Mouse (Mus musculus): ENCODE measurements around the gene Azin2.
A peak's percentile ranks its signal among the peaks of the same experiment; 100 is the strongest.

The Azin2 gene

DNA sequence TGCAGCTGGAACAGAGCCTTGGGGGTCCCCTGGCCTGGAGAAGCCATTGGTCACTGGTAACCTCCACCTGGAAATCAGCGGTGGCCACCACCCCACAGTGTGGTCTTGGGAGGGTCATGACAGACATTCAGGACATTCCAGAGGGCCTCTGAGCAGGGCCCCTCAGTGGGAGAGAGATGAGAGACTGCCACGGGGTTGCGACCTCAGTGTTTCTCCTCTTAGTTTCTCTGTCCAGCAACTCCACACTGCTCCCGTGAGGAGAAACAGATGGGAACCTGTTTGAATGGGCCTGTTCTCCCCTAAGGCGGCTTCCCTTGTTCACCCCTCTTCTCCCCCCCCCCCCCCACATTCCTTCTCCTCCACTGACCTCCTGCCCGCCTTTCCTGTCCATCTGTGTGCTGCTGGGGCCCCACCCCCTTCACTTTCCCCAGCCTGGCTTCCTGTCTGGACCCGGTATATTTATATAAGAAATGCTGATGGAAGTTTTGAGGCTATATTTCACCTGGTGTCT, 64.3 kb downstream of the Azin2 start:
- no peak for DNase-seq (ENCODE audit: low spot score in 2 of 2)

DNA sequence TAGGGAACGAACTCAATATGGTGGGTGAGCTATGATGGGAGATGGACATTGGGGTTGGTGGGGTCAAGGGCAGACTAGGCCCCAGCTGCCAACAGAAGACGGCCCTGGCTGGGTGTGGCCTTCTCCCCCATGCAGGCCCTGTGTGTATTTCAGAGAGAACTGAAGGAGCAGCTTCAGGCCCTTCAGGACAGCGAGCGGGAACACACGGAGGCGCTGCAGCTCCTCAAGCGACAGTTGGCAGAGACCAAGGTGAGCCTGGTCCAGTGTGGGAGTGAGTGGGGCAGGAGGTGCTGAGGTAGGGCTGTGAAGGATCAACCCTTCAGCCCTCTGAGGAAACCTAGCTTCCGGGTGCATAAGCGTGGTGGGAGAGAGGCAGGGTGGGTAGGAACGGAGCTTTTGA, 65.6 kb downstream of the Azin2 start:
- DNase-seq (ENCODE audit: low spot score in 2 of 2) = no peak

DNA sequence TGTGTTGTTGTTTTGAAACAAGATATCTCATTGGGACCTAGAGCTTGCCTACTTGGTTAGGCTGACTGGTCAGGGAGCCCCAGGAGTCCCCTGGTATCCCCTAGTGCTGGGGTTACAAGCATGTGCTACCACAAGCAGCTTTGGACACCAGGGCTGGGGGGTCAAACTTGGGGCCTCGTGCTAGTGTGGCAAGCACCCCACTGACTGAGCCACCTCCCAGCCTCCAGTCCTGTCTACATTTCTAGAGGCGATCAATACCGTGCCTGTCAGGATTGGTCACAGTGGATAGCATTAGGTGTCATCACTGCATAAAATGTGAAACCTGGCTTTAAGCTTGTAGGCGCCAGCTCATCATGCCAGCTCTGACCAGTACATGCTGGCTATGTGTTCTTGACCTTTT, 66.4 kb downstream of the Azin2 start:
- DNase-seq (ENCODE audit: low spot score in 2 of 2) = no peak

DNA sequence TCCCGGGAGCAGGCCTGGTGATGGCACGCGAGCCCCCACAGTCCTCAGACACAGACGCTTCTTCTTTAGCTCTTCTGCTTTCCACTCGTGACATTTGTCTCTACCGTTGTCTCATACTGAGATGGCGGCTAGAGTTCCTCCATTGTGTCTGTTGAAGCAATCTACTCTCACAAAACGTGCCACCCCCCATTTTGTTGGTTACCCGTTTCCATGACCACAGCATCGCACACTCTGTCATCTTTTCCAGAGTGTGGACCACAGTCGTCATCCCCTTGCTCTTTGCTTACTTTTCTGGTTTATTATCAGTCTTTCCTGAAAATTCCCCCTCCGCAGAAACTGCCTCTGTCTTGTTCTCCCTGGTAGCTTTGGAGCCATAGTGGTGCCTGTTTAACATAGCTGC, 68.1 kb downstream of the Azin2 start:
- DNase-seq (ENCODE audit: low spot score in 2 of 2) = no peak

DNA sequence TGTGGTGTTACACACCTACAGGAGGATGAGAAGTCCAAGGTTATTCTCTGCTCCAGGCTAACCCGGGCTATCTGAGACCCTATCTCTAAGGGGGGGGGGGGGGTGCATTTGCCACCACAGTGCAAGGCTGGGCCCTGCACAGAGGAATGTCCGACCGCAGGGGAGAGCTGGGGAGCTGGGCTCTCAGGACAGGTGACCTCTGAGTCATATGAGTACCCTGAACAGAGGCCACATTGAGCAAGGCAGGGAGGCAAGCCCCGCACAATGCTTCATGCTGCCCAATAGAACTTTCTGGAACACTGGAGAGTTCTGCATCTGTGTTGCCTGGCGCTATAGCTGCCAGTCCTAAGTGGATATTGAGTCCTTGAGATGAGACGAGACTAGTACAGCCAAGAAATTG, 70.1 kb downstream of the Azin2 start:
- no peak for DNase-seq (ENCODE audit: low spot score in 2 of 2)

DNA sequence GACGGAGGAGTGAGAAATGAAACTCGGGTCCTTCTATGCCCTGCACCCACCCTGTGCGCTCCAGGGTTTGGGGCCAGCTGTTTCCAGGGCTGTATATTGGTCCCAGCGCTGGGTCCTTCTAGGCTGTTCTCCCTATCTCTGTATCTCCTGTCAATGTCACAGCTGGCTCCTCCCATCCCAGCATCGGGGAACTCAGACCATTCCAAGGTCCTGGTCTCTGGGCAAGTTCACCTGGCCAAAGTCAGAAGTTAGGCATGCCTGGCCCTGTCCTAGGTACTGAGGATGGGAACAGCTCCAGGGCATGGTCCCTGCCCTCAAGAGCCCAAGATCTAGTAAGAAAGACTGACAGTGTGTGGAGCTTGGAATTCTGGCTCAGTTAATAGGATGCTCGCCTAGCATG, 70.5 kb downstream of the Azin2 start:
- DNase-seq (ENCODE audit: low spot score in 2 of 2) = no peak

DNA sequence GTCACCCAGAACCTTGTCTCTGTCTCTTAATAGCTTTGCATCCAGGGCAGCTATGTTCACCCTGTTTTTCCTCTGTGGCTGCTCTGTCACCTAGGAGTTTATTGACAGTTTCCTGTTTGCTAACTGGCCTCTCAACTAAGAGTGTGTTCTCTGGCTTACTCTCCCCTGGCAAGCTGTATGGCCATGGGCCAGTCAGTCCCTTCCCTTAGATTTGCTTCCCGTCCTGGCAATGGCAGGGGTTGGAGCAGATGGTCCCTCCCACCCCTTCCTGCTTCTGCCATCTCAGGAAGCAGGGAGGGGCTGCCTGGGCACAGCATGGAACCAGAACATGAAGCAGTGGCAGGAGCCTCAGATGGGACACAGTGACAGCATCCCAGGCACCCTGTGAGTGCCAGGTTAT, 71.1 kb downstream of the Azin2 start:
- peak in 1 of 2 experiments; percentile 32 for DNase-seq (ENCODE audit: low spot score in 2 of 2)

DNA sequence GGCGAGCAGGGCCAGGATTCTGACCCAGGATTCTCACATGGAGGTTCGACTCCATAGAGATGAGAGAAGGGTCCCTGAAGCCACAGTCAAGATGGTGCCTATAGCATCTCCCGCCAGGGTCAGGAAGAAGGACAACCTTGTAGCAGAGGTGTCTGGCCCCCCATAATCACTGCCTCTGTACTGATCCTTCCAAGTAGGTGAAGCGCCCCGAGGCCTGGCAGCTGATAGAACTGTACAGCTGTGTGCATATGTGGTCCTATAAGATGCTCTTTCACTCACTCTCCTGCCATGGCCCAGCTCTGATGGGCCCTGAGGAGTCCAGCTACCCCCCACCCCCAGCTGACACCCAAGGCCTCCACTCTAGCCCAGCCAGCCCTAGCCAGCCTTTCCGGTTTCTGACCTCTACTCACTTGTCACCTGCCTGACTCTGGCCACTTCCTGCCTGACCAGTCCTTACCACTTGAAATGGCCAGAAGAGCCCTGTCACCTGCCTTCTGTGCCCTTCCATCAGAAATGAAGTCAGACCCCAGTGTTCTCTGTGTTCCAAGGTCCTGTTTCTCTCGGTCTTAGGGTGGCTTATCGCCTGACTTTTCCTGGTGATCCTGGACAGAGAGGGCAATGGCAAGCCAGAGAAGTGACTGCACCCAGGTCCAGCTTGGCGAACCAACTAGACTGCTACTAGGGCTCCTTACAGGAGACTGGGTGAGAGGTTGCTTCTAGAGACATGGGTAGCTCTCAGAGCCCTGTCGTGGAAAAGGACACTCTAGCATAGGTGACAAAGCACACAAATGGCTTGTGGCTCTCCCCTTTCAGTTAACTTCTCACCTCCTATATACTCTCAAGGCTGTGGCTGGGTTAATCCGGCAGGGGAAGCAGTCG, 72.3 kb downstream of the Azin2 start:
- peak in 1 of 2 experiments; percentile 46 for DNase-seq (ENCODE audit: low spot score in 2 of 2)

DNA sequence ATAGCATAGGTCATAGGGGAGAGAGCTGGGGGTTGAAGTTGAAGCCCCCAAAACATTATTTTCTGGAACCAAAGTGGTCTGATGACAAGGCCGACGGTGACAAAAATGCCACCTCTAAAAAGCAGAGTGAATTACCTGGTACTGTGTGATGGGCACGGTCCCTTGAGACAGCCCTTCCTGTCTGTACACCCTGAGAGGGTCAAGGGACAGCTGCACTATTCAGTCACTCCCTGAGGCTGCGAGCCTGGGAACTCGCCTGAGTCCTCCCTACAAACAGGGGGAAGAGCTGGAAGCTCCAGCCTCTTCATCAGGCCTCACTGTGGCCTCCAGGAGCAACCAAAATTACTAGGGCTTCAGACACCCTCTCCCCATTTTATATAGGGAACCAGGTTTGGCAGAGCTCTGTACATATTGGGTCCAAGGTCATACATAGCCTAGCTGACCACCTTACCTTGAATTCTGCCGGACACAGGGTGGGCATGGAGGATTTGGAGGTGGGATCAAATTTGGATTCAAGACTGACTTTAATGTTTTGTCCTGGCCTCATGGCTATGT, 73.7 kb downstream of the Azin2 start:
- DNase-seq (ENCODE audit: low spot score in 2 of 2) = no peak

DNA sequence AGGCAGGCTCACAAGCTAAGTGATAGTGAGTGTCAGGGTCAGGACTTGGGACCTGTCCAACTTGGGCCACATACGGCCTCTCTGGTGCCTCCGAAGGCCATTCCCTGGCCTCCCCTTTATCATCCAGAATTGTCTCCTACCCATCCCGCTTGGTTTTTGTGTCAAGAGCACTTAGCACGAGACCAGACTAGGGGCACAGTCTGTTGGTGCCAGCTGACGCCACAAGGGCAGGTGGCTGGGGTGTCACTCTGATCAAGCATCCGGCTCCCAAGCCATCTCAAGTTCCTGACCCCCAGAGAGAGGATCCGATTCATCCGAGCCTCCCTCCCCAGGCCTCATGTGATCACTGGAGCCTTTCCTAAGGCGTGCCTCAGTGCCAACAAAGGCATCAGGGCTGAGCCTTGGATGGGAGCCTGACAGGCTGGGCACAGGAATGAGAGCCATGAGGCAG, 74.6 kb downstream of the Azin2 start:
- no peak for DNase-seq (ENCODE audit: low spot score in 2 of 2)

DNA sequence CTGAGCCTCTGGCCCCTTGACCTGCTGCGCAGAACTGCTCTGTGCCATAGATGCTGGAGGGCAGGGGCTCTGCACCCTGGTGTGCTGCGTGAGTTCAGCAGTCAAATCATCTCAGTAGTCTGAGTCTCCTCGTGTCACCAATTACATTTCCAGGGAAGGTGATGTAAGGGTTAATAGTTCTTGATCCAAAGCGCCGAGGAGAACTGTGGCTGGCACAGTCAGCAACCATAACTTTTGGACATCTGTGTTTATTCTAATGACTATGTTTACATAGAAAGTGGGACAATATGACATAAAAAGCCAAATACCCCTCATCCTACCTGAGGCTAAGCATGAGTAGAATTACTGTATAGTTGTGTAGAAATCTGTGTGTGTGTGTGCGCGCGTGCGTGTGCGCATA, 75.2 kb downstream of the Azin2 start:
- DNase-seq (ENCODE audit: low spot score in 2 of 2) = no peak

DNA sequence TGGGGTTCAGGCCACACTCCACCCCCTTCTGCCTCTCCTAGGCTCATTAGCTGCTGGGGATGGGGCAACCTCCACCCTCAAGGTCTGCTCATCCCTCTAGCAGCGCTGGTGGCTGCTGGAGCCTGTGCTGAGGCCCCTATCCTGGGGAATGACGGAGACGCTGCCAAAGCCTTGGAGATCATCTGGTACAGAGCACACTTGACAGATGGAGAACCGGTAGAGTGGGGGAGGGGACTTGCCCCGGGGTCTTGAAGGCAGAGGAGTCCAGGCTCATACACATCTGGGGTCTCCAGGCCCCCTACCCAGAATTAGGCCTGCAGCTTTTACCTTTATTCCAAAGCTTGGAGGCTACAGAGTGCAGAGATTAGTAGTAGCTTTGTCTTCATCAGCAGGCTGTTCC, 75.7 kb downstream of the Azin2 start:
- DNase-seq (ENCODE audit: low spot score in 2 of 2) = no peak

DNA sequence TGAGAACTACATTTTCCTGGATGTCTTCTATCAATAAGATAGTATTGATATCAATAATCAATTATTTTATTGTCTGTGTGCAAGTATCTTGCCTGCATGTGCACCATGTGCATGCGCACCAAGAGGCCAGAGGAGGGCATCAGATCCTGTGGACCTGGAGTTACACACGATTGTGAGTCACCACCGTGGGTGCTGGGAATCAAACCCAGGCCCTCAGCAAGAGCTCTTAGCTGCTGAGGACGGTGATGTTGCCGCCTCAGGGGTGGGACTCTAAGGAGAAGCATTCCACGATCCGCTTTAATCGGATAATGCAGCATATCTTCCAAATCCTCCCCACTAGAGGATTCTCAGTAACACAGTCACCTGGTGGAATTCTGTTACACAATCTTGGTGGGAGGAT, 76.7 kb downstream of the Azin2 start:
- DNase-seq (ENCODE audit: low spot score in 2 of 2) = no peak

DNA sequence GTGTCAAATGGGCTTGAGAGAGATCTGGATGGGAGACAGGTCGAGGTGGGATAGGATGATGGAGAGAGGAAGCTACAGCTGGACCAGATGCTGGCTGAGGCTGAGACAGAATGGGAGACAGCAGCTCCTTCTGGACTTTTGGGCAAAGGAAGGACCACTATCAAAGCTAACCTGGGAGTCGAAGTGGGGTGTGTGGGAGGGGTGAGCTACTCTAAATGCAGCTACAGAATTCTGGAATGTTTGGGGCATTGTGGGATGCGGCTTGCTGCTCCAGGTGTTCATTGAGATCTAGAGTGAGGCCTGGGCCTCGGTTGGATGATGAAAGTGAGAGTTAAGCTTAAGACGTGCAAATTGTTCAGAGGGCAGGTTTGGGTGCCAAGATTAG, 77.5 kb downstream of the Azin2 start:
- DNase-seq (ENCODE audit: low spot score in 2 of 2) = no peak

DNA sequence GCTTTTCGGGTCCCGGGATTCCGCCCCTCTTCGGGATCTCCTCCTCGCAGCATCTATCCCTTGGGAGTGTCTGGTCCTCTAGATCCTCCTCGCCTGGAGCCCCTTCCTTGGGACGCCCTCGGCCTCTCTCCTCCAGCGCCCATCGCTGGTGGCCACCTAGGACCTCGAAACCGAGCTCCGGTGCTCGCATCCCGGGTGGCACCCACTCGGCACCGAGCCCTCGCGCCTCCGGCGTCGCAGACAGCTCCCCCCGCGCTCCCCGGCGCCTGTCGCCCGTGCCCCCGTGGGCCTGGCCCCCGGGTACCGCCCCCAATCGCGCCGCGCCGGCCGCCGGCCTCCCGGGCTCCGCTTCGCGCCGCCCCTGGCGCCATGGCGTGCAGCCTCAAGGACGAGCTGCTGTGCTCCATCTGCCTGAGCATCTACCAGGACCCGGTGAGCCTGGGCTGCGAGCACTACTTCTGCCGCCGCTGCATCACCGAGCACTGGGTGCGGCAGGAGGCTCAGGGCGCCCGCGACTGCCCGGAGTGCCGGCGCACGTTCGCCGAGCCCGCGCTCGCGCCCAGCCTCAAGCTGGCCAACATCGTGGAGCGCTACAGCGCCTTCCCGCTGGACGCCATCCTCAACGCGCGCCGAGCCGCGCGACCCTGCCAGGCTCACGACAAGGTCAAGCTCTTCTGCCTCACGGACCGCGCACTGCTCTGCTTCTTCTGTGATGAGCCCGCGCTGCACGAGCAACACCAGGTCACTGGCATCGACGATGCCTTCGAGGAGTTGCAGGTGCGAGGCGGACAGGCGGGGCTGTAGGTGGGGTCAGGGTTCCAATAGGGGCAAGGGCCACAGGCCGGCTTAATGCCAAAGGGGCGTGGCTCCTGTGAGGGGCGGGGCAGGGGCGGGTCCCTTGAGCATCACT, 78.2 kb downstream of the Azin2 start:
- peak in 1 of 2 experiments; percentile 42 for DNase-seq (ENCODE audit: low spot score in 2 of 2)

DNA sequence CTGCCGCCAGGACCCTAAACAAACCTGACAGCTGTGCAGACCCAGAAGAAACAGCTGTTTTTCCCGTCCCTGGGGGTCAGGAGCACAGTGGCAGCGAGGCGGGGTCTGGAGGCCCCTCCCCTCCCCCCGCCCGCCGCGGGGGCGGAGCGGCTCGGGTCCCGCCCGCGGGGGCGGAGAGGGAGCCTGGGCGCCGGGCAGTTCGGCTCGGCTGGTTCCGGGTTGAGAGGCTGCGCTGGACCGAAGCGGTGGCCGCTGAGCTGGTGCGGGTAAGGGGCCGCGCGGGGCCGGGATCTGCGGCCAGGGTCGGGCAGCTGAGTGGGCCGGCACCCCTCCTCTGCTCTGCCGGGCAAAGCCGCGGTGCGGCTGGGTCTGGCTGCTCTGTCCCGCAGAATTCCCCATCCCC, 78.9 kb downstream of the Azin2 start, which contains the start of gene Trim62:
Trim62 (plus strand) TSS at position 202 of the 403 bp plus-strand sequence.
- DNase-seq (ENCODE audit: low spot score in 2 of 2) = peak; percentile 74 to 82
